Mouse (Mus musculus): Measurements from ENCODE around the gene Agbl4. TPM values are rescaled to one million over a fixed set of nuclear protein-coding genes. Genes with fewer than 3 reads are reported as not detected.

The Agbl4 gene
- total RNA-seq, 1 experiment: not detected

DNA sequence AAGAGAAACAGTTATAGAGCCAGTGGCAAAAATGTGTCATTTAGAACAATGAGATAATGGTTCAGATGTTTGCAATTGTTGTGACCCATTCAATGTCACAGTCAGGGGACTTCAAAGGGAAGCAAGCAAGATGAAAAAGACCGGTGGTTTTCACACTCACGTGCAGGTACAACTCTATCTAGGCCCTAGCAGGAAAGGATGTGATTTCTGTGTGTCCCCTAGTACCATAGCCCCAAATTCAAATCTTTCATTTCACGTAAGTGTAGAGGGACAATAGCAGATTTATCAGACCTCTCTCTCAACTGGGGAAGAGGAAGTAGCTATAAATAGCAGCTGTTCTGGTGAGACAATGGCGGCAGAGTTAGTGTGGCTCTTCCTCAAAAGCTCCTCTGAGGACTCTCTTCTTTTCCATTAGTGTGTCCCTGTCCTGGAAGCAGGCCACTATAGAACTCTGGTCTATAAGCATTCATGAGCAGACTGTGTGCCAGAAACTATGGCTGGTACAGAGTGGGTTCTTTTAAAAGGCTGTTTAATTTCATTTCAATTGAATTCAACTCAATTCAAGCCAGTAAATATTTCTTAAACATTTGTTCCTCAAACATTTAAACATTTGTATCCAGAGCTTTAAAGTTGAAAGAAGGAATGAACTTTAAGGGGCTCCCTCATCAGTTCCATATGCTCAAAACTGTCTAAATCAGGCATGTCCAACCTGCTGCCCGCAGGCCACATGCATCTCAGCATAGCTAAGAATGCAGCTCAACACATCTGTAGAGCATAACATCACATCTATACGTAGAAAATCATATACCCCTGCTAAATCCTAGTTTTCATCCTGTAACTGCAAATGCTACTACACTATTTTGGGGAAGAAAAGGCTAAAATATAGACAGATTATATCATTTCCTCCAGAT, 953.4 kb downstream of the Agbl4 start:
- no peak for DNase-seq (ENCODE audit: low read depth, low spot score)
- in situ Hi-C loops (cut with MboI; ENCODE audit: low sequenced_read_pairs in 2 of 2, unreplicated experiment in 2 of 2): no loop called here
- no peak overlapping the region for H3K4me3 ChIP-seq (ENCODE audit: insufficient read depth in 1 of 2, low read depth in 1 of 2, low read length in 2 of 2, poor library complexity in 1 of 2, severe bottlenecking in 1 of 2)

GRCm38 (mm10) chr4:111356584-111357115, 959.2 kb downstream of the Agbl4 start:
- Histone ChIP-seq H3K9ac (ENCODE audit: insufficient read depth, low read depth, low read length, poor library complexity, severe bottlenecking) (no peak overlapping the region), H3K27ac (ENCODE audit: insufficient read depth, low read depth, low read length, poor library complexity, severe bottlenecking) (no peak overlapping the region), H3K36me3 (ENCODE audit: control insufficient read depth, insufficient read depth, low read length, poor library complexity, severe bottlenecking) (no peaks in the 10 kb centered on the region), H3K9me3 (ENCODE audit: control insufficient read depth, insufficient read depth, low read depth, low read length) (no peaks in the 10 kb centered on the region), H3K4me3 (ENCODE audit: insufficient read depth in 1 of 2, low read depth in 1 of 2, low read length in 2 of 2, poor library complexity in 1 of 2, severe bottlenecking in 1 of 2) (no peak overlapping the region), H3K4me1 (ENCODE audit: control insufficient read depth in 2 of 2, insufficient read depth in 2 of 2, low read length in 2 of 2, poor library complexity in 1 of 2) (no peaks in the 10 kb centered on the region)
- no peak for DNase-seq (ENCODE audit: low read depth, low spot score)
- in situ Hi-C loops (cut with MboI; ENCODE audit: low sequenced_read_pairs in 2 of 2, unreplicated experiment in 2 of 2): no loop called here
- no peak for TF ChIP-seq CHD2 (IDR thresholded peaks at IDR 0.05; ENCODE audit: low read depth, low read length)
- no peak for TF ChIP-seq HCFC1 (IDR thresholded peaks at IDR 0.05; ENCODE audit: borderline replicate concordance, insufficient read depth, low read length)

More for the DNA sequence above, 953.4 kb downstream of the Agbl4 start:
- H3K9me3 ChIP-seq (ENCODE audit: control insufficient read depth, insufficient read depth, low read depth, low read length): no peaks in the 10 kb centered on the region
- H3K4me1 ChIP-seq (ENCODE audit: control insufficient read depth in 2 of 2, insufficient read depth in 2 of 2, low read length in 2 of 2, poor library complexity in 1 of 2): no peaks in the 10 kb centered on the region
- H3K36me3 ChIP-seq (ENCODE audit: control insufficient read depth, insufficient read depth, low read length, poor library complexity, severe bottlenecking): no peaks in the 10 kb centered on the region
- no peak overlapping the region for H3K9ac ChIP-seq (ENCODE audit: insufficient read depth, low read depth, low read length, poor library complexity, severe bottlenecking)
- TF ChIP-seq HCFC1 (IDR thresholded peaks at IDR 0.05; ENCODE audit: borderline replicate concordance, insufficient read depth, low read length) (no peak), MAFK (IDR thresholded peaks at IDR 0.05; ENCODE audit: insufficient read depth, low read depth, low read length) (no peak), ZC3H11A (IDR thresholded peaks at IDR 0.05; ENCODE audit: borderline replicate concordance, low read depth, low read length) (no peak), CHD2 (IDR thresholded peaks at IDR 0.05; ENCODE audit: low read depth, low read length) (no peak)
- no peak overlapping the region for H3K27ac ChIP-seq (ENCODE audit: insufficient read depth, low read depth, low read length, poor library complexity, severe bottlenecking)

DNA sequence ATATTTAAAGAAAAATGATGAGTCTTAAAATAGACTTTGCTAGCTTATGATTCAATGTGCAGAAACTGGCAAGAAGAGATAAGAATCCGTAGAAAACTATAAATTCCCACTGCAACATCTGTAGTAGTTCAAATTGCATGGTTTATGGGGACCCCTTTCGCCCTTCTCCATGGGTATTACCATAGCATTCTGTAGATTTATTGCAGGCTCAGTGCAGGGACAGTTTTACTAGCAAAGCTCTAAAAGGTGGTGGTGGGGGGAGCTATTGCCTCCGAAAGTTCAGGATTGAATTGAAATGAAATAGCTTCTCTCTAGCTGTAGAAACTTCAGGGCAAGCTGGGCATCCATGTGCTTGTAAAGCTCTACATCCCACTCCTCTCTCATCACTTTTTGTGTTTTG, 959.7 kb downstream of the Agbl4 start:
- no peak overlapping the region for H3K4me3 ChIP-seq (ENCODE audit: insufficient read depth in 1 of 2, low read depth in 1 of 2, low read length in 2 of 2, poor library complexity in 1 of 2, severe bottlenecking in 1 of 2)
- no peak for DNase-seq (ENCODE audit: low read depth, low spot score)
- no peak overlapping the region for H3K27ac ChIP-seq (ENCODE audit: insufficient read depth, low read depth, low read length, poor library complexity, severe bottlenecking)
- H3K4me1 ChIP-seq (ENCODE audit: control insufficient read depth in 2 of 2, insufficient read depth in 2 of 2, low read length in 2 of 2, poor library complexity in 1 of 2): no peaks in the 10 kb centered on the region
- in situ Hi-C loops (cut with MboI; ENCODE audit: low sequenced_read_pairs in 2 of 2, unreplicated experiment in 2 of 2): no loop called here
- no peaks in the 10 kb centered on the region for H3K36me3 ChIP-seq (ENCODE audit: control insufficient read depth, insufficient read depth, low read length, poor library complexity, severe bottlenecking)
- no peak for TF ChIP-seq CHD2 (IDR thresholded peaks at IDR 0.05; ENCODE audit: low read depth, low read length)
- TF ChIP-seq HCFC1 (IDR thresholded peaks at IDR 0.05; ENCODE audit: borderline replicate concordance, insufficient read depth, low read length): no peak
- no peak for TF ChIP-seq MAFK (IDR thresholded peaks at IDR 0.05; ENCODE audit: insufficient read depth, low read depth, low read length)
- TF ChIP-seq ZNF384 (IDR thresholded peaks at IDR 0.05; ENCODE audit: low read depth, low read length): no peak
- no peak for TF ChIP-seq ZC3H11A (IDR thresholded peaks at IDR 0.05; ENCODE audit: borderline replicate concordance, low read depth, low read length)
- H3K9ac ChIP-seq (ENCODE audit: insufficient read depth, low read depth, low read length, poor library complexity, severe bottlenecking): no peak overlapping the region
- H3K9me3 ChIP-seq (ENCODE audit: control insufficient read depth, insufficient read depth, low read depth, low read length): no peaks in the 10 kb centered on the region

DNA sequence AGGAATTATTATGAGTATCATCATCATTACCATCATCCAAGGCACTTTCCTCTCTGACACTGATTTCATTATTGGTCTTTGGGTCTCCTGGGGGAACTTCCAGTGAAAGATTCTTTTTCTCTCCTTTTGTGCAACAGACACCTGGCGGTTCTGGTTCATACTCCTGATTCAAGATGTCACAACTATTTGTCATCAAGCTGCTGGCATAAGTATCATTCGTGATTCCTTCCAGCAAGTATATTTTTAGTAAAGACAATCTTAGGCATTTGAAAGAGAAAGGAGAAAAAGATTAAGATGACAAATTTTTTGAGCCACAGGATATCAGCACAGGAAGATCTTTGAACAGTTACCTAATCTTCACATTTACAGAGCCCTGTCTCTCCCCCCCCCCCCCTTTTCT, 966.7 kb downstream of the Agbl4 start:
- Histone ChIP-seq H3K36me3 (ENCODE audit: control insufficient read depth, insufficient read depth, low read length, poor library complexity, severe bottlenecking) (no peaks in the 10 kb centered on the region), H3K4me3 (ENCODE audit: insufficient read depth in 1 of 2, low read depth in 1 of 2, low read length in 2 of 2, poor library complexity in 1 of 2, severe bottlenecking in 1 of 2) (no peak overlapping the region), H3K4me1 (ENCODE audit: control insufficient read depth in 2 of 2, insufficient read depth in 2 of 2, low read length in 2 of 2, poor library complexity in 1 of 2) (no peaks in the 10 kb centered on the region), H3K9me3 (ENCODE audit: control insufficient read depth, insufficient read depth, low read depth, low read length) (no peaks in the 10 kb centered on the region), H3K9ac (ENCODE audit: insufficient read depth, low read depth, low read length, poor library complexity, severe bottlenecking) (no peak overlapping the region), H3K27ac (ENCODE audit: insufficient read depth, low read depth, low read length, poor library complexity, severe bottlenecking) (no peak overlapping the region)
- DNase-seq (ENCODE audit: low read depth, low spot score): no peak
- no peak for TF ChIP-seq HCFC1 (IDR thresholded peaks at IDR 0.05; ENCODE audit: borderline replicate concordance, insufficient read depth, low read length)
- TF ChIP-seq MAFK (IDR thresholded peaks at IDR 0.05; ENCODE audit: insufficient read depth, low read depth, low read length): no peak
- TF ChIP-seq ZC3H11A (IDR thresholded peaks at IDR 0.05; ENCODE audit: borderline replicate concordance, low read depth, low read length): no peak
- no peak for TF ChIP-seq CHD2 (IDR thresholded peaks at IDR 0.05; ENCODE audit: low read depth, low read length)
- no peak for TF ChIP-seq ZNF384 (IDR thresholded peaks at IDR 0.05; ENCODE audit: low read depth, low read length)
- in situ Hi-C loops (cut with MboI; ENCODE audit: low sequenced_read_pairs in 2 of 2, unreplicated experiment in 2 of 2): no loop called here

Data from ES-E14 (cell line).